Mouse (Mus musculus): Measurements from ENCODE around the gene Pde7b.

DNA sequence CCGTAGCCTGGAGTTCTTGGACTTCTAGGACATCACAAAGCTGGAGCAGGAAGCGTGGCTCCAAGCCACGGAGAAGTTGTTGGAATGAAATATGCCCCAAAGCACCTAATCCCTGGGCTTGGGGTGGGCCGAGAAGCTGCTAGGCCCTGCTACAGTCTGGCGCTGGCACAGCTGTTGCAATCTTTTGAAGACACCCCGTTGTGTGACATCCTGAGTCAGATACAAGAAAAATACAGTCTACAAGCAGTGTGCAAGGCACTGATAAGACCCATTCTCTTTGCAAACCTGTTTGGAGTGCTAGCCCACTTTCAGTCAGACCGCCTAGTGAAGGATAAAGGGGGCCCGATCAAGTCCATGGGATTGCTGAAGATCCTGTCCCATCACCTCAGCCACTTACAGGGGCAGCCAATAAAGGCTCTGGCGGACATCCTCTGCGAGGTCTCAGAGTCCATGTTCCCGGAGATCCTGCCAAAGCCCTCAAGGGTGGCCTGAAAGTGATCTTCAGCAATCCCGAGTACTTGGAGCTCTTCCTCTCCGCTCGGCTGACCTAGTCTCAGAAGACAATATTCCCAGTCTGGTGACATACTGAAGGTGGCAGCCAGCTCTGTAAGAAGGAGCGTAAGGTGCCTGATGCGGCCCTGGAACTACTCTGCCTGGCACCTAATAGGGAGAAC, 99.0 kb downstream of the Pde7b start:
- no peak for TF ChIP-seq CTCF (IDR thresholded peaks at IDR 0.05; ENCODE audit: low read depth)
- TF ChIP-seq EP300 (IDR thresholded peaks at IDR 0.05; ENCODE audit: low read depth), result peak; percentile 64
